Mouse (Mus musculus) kidney, postnatal 4 days (tissue): ENCODE measurements around the gene Dek.

Experiments used
- DNase-seq, 2 experiments: peaks; one replicate each; pipeline ENCODE4 v3.0.0; 2021; ENCODE audit warnings: mixed read lengths in 2 of 2

Gene Dek

DNA sequence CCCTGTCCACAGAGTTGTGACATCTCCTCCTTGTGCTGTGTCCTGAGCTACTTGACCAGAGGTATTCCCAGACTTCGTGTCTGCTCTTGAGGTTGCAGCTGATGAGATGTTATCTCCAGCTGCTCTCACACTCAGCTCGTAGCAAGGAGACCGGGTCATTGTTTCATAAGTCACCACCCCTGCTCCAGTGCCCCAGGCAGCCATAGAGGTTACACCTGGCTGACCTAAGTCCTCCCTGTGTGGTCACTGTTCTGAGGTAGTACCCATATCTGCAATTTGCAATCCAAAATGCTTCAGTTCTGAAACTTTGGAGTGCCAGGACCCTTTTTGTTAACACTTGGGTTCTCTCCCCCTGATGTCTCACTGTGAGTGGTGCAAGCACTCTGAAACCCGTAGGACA is 56.0 kb downstream of the Dek start:
- DNase-seq = no peak

DNA sequence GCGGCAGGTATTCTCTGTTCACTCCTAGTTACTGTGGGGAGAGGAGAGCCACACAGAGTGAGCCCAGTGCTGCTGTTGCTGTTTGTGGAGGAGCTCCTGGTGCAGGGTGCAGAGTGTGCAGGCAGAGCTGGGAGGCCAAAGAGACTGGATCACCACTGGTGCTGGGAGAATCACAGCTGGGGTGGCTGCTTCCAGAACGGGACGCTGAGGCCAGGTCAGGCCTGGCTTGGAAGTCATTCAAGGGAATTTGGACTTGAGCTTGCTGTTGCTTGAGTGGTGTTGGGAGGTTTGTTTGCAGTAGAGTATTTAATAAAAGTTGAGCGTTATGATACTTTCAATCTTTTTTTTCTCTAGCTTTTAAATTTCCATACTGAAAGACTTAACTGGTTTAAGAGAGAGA is 58.0 kb downstream of the Dek start:
- DNase-seq = peak in 1 of 2 experiments; percentile 22

DNA sequence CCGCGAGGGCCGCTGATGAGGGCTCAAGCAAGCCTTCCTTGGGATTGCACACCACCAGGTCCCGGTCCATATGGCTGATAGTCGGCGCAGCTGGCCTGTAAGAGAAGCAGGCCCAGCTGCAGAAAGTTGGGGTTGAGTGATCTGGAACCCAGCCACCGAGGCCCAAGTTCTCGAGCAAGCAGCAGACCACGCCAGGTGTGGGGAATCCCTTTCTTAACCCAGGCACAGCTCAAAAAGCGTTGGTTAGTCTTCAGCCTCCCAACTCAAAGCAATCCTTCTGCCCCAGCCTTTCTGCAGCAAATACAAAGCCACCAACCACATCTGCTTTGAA is 61.4 kb downstream of the Dek start, which contains the start of gene Tpmt:
TSS of gene Tpmt (minus strand) at position 121 of the 331 bp plus-strand sequence.
- DNase-seq = peak in 1 of 2 experiments; percentile 53

DNA sequence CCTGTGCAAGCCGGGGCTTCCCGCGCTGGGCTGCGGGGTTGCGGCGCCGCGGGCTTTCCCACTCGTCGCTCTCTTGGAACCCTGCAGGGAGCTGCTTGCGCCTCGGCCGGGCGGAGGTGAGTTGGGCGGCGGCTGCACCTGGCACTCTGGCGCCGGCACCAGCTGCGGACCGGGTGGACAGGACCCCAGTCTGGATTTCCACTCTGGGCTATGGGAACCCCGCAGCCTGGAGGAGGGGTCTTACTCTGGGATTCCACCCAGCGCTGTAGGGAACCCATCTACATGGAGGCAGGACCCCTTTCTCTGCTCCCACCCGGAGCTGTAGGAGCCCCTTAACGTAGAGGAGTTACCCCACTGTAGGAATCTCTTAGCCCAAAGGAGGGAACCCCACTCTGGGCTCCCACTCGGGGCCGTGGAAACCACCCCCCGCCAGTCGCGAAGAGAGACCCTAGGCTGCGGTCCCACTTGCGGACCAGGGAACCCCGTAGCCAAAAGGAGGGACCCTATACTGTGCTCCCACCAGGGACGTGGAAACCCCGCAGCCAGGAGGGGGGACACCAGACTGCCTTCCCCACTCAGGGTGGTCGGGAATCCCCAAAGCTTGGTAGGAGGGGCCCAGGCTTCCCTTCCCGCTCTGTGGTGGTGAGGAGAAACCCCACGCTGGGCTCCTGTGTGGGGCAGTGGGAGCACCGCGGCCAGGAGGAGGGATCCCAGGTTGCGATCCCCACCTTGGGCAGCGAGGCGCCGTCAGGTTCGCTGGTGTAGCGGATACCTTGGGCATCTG is 62.0 kb downstream of the Dek start:
- DNase-seq = peak in 1 of 2 experiments; percentile 32

DNA sequence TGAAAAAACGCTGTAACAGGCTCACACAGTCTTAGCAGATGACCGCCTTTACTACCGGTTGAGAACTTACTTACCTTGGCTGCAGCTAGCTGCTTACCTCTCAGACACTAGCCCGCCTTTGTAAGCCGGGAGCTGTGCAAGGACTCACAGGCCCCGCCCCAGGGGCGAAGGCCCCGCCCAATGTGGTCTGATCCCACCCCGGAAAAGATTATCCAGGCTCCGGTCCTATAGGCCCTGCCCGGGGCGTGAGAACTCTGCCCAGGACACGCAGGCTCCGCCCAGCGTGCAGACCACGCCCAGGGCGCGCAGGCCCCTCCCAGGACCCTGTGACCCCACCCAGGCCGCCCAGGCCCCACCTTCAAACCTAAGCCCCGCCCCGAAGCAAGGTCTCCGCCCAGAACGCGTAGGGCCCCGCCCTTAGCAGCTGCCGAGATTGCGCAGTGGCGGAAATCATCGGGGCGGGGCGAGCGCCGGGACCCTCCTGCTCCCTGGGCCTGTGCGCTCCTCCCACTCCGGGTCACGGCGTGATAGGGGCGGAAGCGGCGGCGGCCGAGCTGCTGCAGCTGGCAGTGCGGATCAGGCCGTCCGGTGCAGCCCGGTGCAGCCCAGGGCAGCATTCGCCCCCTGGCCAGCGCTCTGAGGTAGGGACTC is 62.8 kb downstream of the Dek start, which contains the start of gene Kdm1b:
TSS of gene Kdm1b (plus strand) at position 470 of the 651 bp plus-strand sequence.
- DNase-seq = peak; percentile 99

DNA sequence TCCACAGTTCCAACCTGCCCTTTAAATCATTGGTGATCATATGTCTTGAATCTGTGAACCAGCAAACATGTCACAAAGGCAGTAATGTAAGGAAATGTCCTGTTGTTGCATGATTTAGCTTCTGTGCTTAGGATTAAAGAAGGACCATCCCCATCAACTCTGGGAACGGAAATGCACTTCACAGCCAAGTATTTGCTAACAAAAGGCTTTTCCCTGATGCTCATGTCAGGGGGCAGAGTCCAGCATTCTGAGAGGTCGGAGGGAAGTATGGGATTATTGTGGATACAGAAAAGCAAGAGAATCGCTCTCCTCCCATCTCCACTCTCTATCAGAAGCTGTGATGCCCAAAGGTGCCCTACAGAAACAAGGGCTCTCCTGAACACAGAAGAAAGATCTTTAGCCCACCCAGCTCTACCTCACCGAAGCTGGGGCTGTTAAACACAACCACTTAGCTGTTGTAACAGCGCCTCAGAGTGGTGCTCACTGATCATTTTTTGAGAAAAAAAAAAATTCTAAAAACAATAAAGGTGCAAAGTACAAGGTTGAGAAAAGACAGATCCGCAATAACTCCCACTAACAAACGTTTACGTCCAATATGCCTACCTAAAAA is 63.9 kb downstream of the Dek start:
- no peak for DNase-seq

DNA sequence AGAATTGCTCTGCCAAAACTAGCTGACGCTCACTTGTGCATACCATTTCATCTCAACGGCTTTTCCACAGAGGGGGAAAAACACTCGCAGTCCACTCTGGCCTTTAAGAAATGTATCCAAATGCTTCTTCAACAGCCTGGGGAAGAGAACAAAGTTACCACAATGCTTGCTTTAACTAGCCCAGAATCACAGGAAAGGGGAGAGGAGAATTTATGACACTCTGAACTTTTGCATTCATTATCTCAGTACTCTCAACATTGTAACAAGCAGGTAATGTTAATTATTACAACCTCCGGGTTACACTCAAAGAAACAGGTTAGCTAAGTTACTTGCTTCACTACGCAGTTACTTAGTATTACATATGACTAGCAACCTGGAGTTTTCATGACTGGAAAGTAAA is 65.9 kb downstream of the Dek start:
- DNase-seq = no peak

DNA sequence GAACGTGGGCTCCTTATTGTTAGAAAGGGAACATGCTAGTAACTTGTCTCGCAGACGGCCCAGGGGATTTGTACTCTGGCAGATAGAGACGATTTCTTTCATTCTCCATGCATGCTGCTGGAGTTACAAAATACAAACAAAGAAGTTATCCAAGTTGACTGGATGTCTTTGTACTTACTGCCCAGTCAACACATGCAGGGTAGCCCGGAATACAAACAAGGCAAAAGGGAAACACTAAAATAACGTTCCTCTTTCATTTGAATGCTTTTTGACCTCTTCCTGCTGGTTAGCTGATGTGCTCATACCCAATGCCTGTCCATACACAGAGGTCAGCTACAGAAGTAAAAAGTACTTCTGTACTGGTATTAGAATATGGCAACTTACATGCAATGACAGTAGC is 68.1 kb downstream of the Dek start:
- no peak for DNase-seq
